Comparison of ENCODE assay signal across 9 mouse cellular contexts in the genomic region with DNA sequence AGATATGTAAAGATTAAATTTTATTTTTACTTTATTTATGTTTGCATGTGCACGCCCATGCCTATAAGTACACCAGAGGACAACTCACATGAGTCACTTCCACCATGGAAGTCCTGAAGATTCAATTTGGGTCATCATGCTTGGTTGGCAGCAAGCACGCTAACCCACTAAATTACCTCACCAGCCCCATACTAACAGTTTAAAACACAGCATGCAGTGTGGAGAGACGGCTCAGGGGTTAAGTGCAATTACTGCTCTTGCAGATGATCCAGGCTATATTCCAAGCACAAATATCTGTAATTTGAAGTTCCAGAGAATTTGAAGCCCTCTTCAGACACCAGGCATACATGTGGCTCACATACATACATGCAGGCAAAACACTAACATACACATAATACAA.
"Had no signal": no experiment of that assay in that cellular context is flagged by ENCODE, and none has a peak within 500 bp of the region (broad histone marks: within the 10 kb centered on the region; RNA-seq: fewer than 3 reads in every experiment).

No protein-coding gene starts in this region.

- DNase-seq: right cerebral cortex, adult 18-20 months; right cerebral cortex, postnatal 14 days; right cerebral cortex, postnatal 25 days; right cerebral cortex, postnatal 4 days; spleen, adult 18-20 months; thymus, adult 18-20 months; thymus, adult 2 months; thymus, postnatal 25 days; thymus, postnatal 36 days had no signal
